25 mouse cellular contexts compared by ENCODE assay signal in genomic region chr2:167086092-167086491, GRCm38 (mm10). TPM values are rescaled to one million over a fixed set of nuclear protein-coding genes. Genes with fewer than 3 reads are reported as not detected.
DNase-seq lines count a peak whose midpoint lies in the region; ATAC-seq and TF ChIP-seq lines count a peak whose summit lies in the region.
"Had no signal": no experiment of that assay in that cellular context is flagged by ENCODE, and none has a peak within 500 bp of the region (broad histone marks: within the 10 kb centered on the region; RNA-seq: fewer than 3 reads in every experiment).

No protein-coding gene starts in this region.

- ATAC-seq in kidney, embryonic 16.5 days (ENCODE audit: low FRiP score, low TSS enrichment), result no peak
- no peak for ATAC-seq in midbrain, embryonic 11.5 days (ENCODE audit: low FRiP score)
- ATAC-seq: forebrain, embryonic 14.5 days; forebrain, postnatal 0 days had no signal

- H3K9ac ChIP-seq in kidney, embryonic 16.5 days (replicated peaks; ENCODE audit: low read length), result no peak overlapping the region
- H3K9ac ChIP-seq in midbrain, embryonic 11.5 days (ENCODE audit: low read length), result no peak overlapping the region
- H3K9ac ChIP-seq: embryonic facial prominence, embryonic 12.5 days; embryonic facial prominence, embryonic 15.5 days; forebrain, postnatal 0 days; heart, embryonic 13.5 days; hindbrain, embryonic 14.5 days had no signal

- H3K4me1 ChIP-seq in kidney, embryonic 16.5 days (ENCODE audit: insufficient read depth, low read length), result peaks cover 11% of the 10 kb centered on the region
- H3K4me1 ChIP-seq in lung, adult 2 months (ENCODE audit: control insufficient read depth, insufficient read depth, low read length), result peaks cover 5% of the 10 kb centered on the region; the same call in 1 of the 2 replicates
- peaks cover 4% of the 10 kb centered on the region for H3K4me1 ChIP-seq in midbrain, embryonic 11.5 days (ENCODE audit: control insufficient read depth, insufficient read depth, low read length)
- H3K4me1 ChIP-seq in midbrain, embryonic 10.5 days, result peaks cover 11% of the 10 kb centered on the region

- H3K36me3 ChIP-seq in kidney, embryonic 16.5 days (ENCODE audit: insufficient read depth, low read length), result no peaks in the 10 kb centered on the region
- no peaks in the 10 kb centered on the region for H3K36me3 ChIP-seq in midbrain, embryonic 11.5 days (ENCODE audit: control insufficient read depth, insufficient read depth, low read length)
- no peaks in the 10 kb centered on the region for H3K36me3 ChIP-seq in midbrain, embryonic 10.5 days
- H3K36me3 ChIP-seq: embryonic facial prominence, embryonic 12.5 days; embryonic facial prominence, embryonic 15.5 days; G1E; heart, embryonic 13.5 days had no signal

- no peak for TF ChIP-seq POLR2A in lung, adult 2 months (IDR thresholded peaks at IDR 0.05; ENCODE audit: borderline replicate concordance, extremely low read depth, low read depth, low read length)

- TF ChIP-seq CTCF in lung, adult 2 months (IDR thresholded peaks at IDR 0.05; ENCODE audit: insufficient read depth, low read length), result no peak

- H3K27me3 ChIP-seq in kidney, embryonic 16.5 days (ENCODE audit: insufficient read depth, low read length), result no peaks in the 10 kb centered on the region
- H3K27me3 ChIP-seq in midbrain, embryonic 11.5 days (ENCODE audit: control insufficient read depth, insufficient read depth, low read length), result no peaks in the 10 kb centered on the region
- no peaks in the 10 kb centered on the region for H3K27me3 ChIP-seq in midbrain, embryonic 10.5 days (ENCODE audit: low read depth, poor library complexity, severe bottlenecking)
- H3K27me3 ChIP-seq: embryonic facial prominence, embryonic 12.5 days; embryonic facial prominence, embryonic 15.5 days had no signal

- H3K4me2 ChIP-seq in kidney, embryonic 16.5 days (replicated peaks; ENCODE audit: low read depth, low read length), result no peak overlapping the region
- H3K4me2 ChIP-seq in midbrain, embryonic 11.5 days, result no peak overlapping the region
- H3K4me2 ChIP-seq: embryonic facial prominence, embryonic 12.5 days; embryonic facial prominence, embryonic 15.5 days; heart, embryonic 13.5 days; hindbrain, embryonic 14.5 days had no signal

- H3K9me3 ChIP-seq in kidney, embryonic 16.5 days (ENCODE audit: low read length), result no peaks in the 10 kb centered on the region
- no peaks in the 10 kb centered on the region for H3K9me3 ChIP-seq in midbrain, embryonic 11.5 days (ENCODE audit: control insufficient read depth, low read length)
- H3K9me3 ChIP-seq in midbrain, embryonic 10.5 days (replicated peaks), result no peaks in the 10 kb centered on the region
- H3K9me3 ChIP-seq: embryonic facial prominence, embryonic 12.5 days; embryonic facial prominence, embryonic 15.5 days; G1E; heart, embryonic 13.5 days had no signal

- 40% methylated on average over 11 of the region's 11 CpGs for WGBS in kidney, embryonic 16.5 days
- 34% methylated on average over 11 of the region's 11 CpGs for WGBS in lung, adult 2 months
- 76% methylated on average over 11 of the region's 11 CpGs for WGBS in midbrain, embryonic 11.5 days
- 80% methylated on average over 11 of the region's 11 CpGs for WGBS in midbrain, embryonic 10.5 days

- DNase-seq in kidney, adult 11 months, result peak; percentile 50
- DNase-seq in kidney, adult 9 months, result peak; percentile 65
- no peak for DNase-seq in kidney, adult 18-20 months
- DNase-seq in lung, adult 2 months, result no peak
- DNase-seq in lung, adult 18-20 months, result no peak
- peak; percentile 21 for DNase-seq in midbrain, embryonic 11.5 days (ENCODE audit: low spot score, missing footprints)
- DNase-seq in midbrain, embryonic 10.5 days (ENCODE audit: low spot score), result no peak
- DNase-seq: adrenal gland, adult 2 months; adrenal gland, postnatal 14 days; cerebellum, adult 11 months; cerebellum, adult 2 months; cerebellum, adult 9-11 months; cerebellum, postnatal 25 days; forebrain, postnatal 0 days; gastrocnemius, adult 2 months; gastrocnemius, postnatal 14 days; heart, postnatal 14 days; heart, postnatal 4 days had no signal

- H3K4me3 ChIP-seq in kidney, embryonic 16.5 days (ENCODE audit: low read length), result no peak overlapping the region
- peak overlapping the region; percentile 34 for H3K4me3 ChIP-seq in lung, adult 2 months (replicated peaks; ENCODE audit: extremely low read depth, low read depth, low read length)
- H3K4me3 ChIP-seq in midbrain, embryonic 11.5 days (ENCODE audit: low read depth, low read length), result no peak overlapping the region
- H3K4me3 ChIP-seq in midbrain, embryonic 10.5 days, result no peak overlapping the region
- H3K4me3 ChIP-seq: embryonic facial prominence, embryonic 12.5 days; embryonic facial prominence, embryonic 15.5 days; gastrocnemius, adult 2 months; heart, embryonic 13.5 days had no signal

- H3K27ac ChIP-seq in kidney, embryonic 16.5 days (ENCODE audit: low read length), result no peak overlapping the region
- no peak overlapping the region for H3K27ac ChIP-seq in midbrain, embryonic 11.5 days (ENCODE audit: low read depth, low read length)
- no peak overlapping the region for H3K27ac ChIP-seq in midbrain, embryonic 10.5 days (replicated peaks)
- H3K27ac ChIP-seq: embryonic facial prominence, embryonic 12.5 days; embryonic facial prominence, embryonic 15.5 days; gastrocnemius, adult 2 months; heart, embryonic 13.5 days; hindbrain, embryonic 14.5 days had no signal

RNA-seq across cellular contexts. Expression of gene Znfx1, which starts 23.3 kb away (rescaled TPM):
- 11.8 TPM in 2 replicates for polyA plus RNA-seq in kidney, embryonic 16.5 days (2015; fragmentation: Nextera tagmentation; extraction: Ambion mirVana)
- 39.4 and 46.6 TPM in 2 replicates for polyA plus RNA-seq in lung, adult 2 months (2012; rRNA removed)
- polyA plus RNA-seq in midbrain, embryonic 11.5 days (2014; fragmentation: Nextera tagmentation; extraction: Ambion mirVana), result 5.4 and 5.5 TPM in 2 replicates
- polyA plus RNA-seq in midbrain, embryonic 10.5 days (2016; fragmentation: Nextera tagmentation; extraction: Ambion mirVana), result 5.5 and 7.0 TPM in 2 replicates

Comparison
In these comparisons a context has a peak if more than half of its experiments do, and no peak if none do; other contexts are left out.
1. DNase-seq: peak in kidney, adult 11 months (single experiment), kidney, adult 9 months (single experiment) and midbrain, embryonic 11.5 days (single experiment); none in kidney, adult 18-20 months (single experiment), lung, adult 2 months (single experiment), lung, adult 18-20 months (0 of 2) and midbrain, embryonic 10.5 days (single experiment).